Mouse (Mus musculus) testis, postnatal 14 days (tissue): ENCODE results near the gene Dusp22.

Source experiments
- DNase-seq: peaks from one replicate; pipeline ENCODE4 v3.0.0; 2021; ENCODE audit warnings: low spot score

The Dusp22 gene

DNA sequence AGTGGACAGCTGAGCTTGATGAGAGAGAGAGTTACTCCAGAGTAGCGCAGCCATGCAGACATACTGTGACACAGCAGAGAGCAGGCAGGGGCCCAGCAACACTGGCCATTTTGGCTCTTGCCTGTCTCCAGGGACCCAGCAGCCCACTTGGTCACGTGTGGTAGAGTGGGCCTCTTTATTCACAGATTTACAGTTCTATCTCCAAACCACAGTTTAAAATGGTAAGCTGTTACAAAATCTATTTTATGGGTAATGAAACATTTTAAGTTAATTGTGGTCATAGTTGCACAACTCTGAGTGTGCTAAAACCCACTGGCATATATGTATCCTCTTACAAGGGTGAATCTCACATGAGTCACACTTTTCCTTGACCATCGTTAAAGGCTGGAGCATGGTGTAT lies 9.5 kb downstream of the Dusp22 start:
- no peak for DNase-seq

- DNase-seq, result no peak
Observed at GRCm38 (mm10) chr13:30673878-30674277, 14.1 kb downstream of the Dusp22 start.

DNA sequence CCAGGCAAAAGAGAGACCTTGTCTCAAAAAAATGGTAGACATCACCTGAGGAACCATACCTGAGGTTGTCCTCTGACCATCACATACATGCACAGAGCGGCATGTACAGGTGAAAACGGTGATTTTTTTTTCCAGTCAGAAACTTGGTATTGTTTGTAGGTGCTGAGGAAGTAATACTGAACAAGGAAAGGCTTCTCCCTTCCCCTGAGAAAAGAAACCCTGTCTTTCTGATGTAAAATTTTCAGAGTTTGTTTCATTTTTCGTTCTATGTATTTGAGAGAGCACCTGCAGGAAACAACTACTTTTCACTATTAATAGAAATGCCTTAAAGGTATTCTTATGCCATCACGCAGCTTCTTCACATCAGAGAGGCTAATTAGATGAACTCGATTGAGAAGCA lies 19.0 kb downstream of the Dusp22 start:
- DNase-seq, result no peak

GRCm38 (mm10) chr13:30681866-30682265 lies 22.1 kb downstream of the Dusp22 start:
- DNase-seq, result no peak

- no peak for DNase-seq
Observed at GRCm38 (mm10) chr13:30682328-30682727, 22.5 kb downstream of the Dusp22 start.

DNA sequence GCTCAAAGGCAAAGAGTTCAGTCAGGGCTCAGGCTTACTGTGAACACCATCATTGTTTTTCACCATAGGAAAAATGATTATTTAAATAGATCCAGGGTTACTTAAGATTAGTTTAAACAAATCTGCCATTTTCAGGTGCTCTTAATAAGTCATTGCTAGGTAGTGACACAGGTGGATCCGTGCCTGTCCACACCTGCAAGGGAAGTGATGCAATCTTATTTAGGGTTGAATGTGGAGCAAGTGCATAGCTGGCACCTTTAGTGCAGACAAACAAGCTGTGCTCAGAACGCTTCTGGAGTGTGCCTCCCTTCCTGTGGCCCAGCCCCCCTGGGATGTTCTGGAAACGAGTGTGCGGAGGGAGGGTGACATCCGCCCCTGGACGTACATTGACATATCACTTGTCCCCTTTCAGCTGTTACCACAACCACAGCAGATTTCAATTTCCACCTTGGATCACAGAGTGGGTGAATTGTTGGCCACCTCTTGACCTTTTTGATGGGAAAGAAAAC lies 24.9 kb downstream of the Dusp22 start:
- no peak for DNase-seq

GRCm38 (mm10) chr13:30685957-30686356 lies 26.2 kb downstream of the Dusp22 start:
- no peak for DNase-seq

DNA sequence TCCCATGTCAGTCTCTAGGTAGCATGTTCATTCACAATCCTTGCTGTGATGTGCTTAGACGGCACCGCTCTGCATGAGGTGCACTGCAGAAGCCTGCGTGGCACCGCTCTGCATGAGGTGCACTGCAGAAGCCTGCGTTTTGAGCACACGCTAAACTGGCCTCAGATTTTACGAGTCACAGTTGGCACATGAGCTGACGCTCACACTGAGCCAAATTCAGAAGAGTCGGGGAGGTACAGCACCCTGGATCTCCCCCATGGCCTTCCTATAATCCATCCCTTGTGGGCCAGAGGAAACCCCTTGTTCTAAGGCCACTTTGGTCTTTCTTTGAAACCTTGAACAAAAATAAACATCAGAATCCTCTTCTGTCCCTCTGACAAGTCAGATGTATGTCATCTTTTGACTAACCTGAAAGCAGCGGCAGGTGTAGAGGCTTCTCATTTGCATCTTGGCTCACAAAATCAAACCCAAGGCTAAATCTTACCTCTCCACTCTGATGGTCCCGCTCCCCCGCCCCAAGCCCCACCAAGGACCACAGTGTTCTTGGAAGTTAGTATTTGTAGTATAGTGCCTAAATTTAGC lies 28.3 kb downstream of the Dusp22 start:
- DNase-seq, result no peak

DNA sequence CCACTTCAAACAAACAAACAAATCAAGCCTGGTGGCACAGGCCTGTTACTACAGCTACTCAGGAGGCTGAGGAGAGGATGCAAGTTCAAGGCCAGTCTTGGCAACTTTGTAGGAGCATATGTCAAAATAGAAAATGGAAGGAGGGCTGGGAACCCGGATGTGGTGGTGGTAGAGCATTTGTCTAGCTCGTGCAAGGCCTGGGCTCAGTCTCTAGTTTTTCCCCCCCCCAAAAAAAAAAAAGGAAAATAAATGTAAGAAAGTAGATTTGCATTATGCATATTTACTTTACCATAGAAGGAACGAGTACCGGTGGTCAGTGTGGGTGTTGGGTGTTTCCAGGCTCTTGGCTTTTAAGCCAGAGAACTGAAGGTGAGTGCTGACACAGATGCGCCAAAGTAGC lies 29.7 kb downstream of the Dusp22 start:
- DNase-seq, result no peak

DNA sequence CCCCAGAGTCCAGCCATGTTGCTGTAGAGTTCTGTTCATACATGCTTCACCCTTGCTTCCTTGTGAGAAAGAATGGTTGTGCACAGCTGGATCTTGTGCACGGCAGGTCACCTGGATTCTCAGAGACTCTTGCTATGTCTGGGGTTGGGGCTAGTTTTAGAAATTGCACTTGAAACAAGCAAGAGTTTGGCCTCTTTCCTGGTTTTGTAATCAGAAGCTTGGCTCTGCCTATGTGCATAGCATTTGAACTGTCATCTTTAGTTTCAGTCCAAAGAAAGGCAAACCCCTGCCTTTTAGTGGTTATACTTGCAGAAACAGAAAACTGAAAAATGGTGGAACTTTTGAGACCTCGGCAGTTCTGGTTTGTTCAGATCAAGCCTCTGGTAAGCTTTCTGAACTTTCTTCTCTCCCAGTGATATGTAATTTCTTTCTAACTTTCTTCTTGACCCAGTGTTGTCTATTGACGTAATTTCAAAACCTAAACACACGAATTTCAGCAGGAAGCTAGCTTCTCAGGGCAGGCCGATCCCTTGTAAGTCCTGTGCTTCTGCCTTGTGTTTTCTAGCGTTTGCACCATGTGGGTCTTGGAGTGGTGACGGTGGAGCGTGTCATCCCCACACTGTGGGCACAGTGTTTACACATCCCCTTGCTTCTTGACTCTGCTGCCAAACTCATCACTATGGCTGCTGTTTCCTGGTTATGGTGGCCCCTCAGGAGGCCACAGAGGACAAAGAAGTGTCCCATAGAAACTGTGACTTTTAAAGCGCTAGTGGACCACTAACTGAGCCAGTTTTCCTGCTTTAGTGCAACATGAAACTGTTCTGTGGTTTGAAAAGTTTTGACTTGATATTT lies 31.9 kb downstream of the Dusp22 start:
- DNase-seq, result no peak

GRCm38 (mm10) chr13:30692644-30693385 lies 33.0 kb downstream of the Dusp22 start:
- no peak for DNase-seq

DNA sequence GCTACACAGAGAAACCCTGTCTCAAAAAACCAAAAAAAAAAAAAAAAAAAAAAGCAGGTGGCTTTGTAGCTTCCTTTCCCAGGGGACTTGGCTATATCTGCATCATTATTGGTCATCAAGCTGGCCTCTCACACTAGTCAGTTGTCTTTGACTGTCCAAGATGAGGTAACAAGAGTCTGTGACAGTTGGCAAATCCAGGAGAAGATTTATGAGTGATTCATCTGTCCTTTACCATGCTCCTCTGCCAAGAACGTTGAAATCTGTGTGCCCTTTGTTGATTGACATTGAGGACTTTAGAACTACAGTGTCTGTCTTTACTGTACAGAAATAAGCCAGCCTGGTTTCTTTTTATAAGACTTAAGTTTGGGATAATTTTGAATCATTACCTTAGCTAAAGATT lies 35.4 kb downstream of the Dusp22 start:
- no peak for DNase-seq

DNA sequence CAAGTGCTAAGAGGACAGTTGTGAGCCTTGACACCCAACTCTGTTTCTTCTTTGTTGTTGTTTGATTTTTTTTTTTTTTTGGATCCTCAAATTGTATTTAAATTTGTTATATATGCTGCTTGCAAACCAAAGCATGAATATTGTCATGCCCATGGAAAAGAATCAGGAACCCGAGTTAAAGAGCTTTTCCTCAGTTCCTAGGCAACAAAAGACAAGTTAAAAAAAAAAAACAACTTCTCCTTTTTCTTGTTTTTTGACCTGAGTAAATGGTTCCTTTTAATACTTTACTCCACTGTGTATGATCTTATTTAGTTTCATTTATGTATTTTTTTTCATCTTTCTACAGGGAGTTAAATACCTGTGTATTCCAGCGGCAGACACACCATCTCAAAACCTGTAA lies 36.1 kb downstream of the Dusp22 start:
- DNase-seq, result no peak

DNA sequence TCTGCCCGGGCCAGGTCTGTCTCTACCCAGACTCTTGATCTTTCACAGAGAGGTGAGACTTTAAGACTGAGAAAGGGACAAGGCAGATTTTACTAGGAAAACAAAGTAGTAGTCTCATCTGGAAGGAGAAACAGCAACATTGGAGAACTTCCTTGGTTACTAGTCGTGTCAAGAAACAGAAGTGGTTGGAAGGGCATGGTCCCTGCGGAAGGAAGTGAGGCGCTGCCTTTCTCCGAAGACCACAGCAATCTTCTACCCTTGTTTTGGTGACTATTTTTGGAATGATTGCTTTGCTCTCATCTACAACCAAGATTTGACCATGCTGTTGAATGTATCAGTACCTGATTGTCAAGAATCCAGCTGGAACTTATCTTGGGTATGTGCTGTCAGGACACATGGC lies 38.1 kb downstream of the Dusp22 start:
- DNase-seq, result no peak

DNA sequence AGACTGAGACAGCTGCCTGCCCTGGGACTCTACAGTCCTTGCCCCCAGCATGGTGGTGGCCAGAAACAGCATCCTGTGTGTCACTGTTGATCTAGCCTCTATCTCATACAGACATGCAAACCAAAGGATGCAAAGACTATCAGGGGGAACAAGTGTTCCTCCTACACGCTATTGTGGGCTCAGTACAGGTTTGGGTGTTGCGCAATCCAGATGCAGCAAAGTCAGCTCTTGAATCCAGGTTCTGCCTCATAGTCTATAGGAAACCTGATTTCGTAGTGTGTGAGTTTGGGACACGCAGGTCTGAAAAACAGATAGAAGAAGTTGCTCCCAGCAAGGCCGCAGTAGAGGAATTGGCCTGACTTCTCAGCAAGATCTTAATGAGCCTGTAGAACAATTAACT lies 42.9 kb downstream of the Dusp22 start:
- no peak for DNase-seq

GRCm38 (mm10) chr13:30704246-30705095 lies 44.7 kb downstream of the Dusp22 start:
- no peak for DNase-seq

DNA sequence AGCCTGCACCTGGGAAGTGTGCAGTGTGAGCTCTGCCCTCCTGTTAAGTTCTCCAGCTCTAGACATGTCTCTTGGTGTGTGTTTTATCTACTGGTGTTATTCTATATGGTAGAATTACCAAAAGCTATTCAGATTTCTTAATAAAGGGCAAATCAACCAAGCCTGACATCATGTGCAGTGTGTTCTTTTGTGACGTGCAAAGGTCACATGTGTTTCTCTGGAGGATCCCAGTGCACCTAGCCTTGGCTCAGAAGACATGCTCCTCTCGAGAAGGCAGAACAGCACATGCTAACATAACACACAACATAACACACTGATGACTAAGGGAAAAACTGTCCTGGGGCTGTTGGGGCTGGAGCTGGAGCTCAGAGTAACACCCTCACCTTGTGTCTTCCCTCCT lies 51.3 kb downstream of the Dusp22 start:
- DNase-seq, result no peak

DNA sequence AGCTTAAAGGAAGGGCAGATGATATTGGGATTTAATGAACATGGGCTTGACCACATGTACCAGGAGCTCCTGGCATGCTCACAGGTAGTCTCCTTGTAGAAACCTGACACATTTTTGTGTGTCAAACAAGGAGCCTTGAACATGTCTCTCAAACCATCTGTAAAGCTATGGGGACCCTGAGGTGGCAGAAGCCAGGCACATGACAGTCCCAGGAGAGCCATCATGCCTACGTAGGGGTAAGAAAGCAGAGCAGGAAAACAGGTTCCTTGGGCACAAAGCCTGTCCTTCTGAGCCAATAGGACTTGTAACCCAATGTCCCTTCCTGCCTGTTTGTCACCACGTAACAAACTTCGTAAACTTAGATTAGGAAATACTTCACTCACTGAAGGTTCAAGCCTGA lies 51.9 kb downstream of the Dusp22 start:
- no peak for DNase-seq

GRCm38 (mm10) chr13:30712280-30712679 lies 52.5 kb downstream of the Dusp22 start:
- DNase-seq, result no peak

DNA sequence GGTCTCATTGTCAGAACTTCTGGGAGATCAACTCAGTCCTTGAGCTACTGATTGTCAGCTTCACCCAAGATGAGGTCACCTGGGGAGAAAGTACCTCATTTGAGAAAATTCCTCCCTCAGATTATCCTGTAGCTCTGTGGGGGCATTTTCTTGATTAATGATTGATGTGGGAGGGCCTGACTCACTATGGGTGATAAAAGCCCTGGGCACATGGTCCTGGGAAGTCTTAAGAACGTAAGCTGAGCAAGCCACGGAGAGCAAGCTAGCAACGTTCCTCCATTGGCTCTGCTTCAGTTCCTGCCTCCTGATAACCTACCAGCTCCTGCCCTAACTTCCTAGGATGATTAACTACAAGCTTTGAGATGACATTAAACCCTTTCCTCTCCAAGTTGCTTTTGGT lies 53.8 kb downstream of the Dusp22 start:
- no peak for DNase-seq

GRCm38 (mm10) chr13:30714552-30714951 lies 54.8 kb downstream of the Dusp22 start:
- no peak for DNase-seq

DNA sequence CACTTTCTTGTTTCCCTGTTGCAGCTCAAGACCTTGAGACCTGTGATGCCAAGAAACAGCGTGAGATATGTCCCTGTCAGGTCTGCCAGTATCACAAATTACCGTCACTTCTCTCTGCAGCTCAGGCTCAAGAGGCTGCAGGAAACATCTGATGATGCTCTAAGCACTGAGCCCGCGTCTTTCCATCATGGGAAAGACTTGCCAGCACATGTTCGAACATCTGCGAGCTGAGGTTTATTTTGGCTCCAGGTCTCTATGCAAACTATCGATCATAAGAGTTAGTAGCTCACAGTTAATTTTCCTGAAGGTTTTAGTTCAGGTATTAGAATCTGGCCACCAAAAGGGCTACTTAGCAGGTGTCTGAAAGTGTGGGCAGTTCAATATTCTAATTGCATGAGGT lies 55.3 kb downstream of the Dusp22 start:
- no peak for DNase-seq
